In genomic region chr9:54336532-54337144, GRCm38 (mm10) we compare ENCODE assay signal across 9 mouse cellular contexts. TPM values are rescaled to one million over a fixed set of nuclear protein-coding genes. Genes with fewer than 3 reads are reported as not detected.
DNase-seq lines count a peak whose midpoint lies in the region; ATAC-seq and TF ChIP-seq lines count a peak whose summit lies in the region.
"Had no signal": no experiment of that assay in that cellular context is flagged by ENCODE, and none has a peak within 500 bp of the region (broad histone marks: within the 10 kb centered on the region; RNA-seq: fewer than 3 reads in every experiment).

No protein-coding gene starts in this region.

- no peak overlapping the region for H3K4me2 ChIP-seq in kidney, embryonic 15.5 days
- no peak overlapping the region for H3K4me2 ChIP-seq in hindbrain, embryonic 13.5 days
- H3K4me2 ChIP-seq in midbrain, postnatal 0 days (ENCODE audit: low read depth, low read length, poor library complexity, severe bottlenecking), result no peak overlapping the region
- H3K4me2 ChIP-seq: embryonic facial prominence, embryonic 12.5 days had no signal

- 54% methylated on average over 6 of the region's 6 CpGs for WGBS in kidney, embryonic 15.5 days
- WGBS in hindbrain, embryonic 13.5 days, result 50% methylated on average over 6 of the region's 6 CpGs
- WGBS in midbrain, postnatal 0 days, result 49% methylated on average over 6 of the region's 6 CpGs

- no peak overlapping the region for H3K4me3 ChIP-seq in kidney, embryonic 15.5 days (replicated peaks)
- no peak overlapping the region for H3K4me3 ChIP-seq in hindbrain, embryonic 13.5 days
- H3K4me3 ChIP-seq in midbrain, postnatal 0 days (ENCODE audit: low read depth, low read length), result no peak overlapping the region
- H3K4me3 ChIP-seq: embryonic facial prominence, embryonic 12.5 days had no signal

- H3K27ac ChIP-seq in kidney, embryonic 15.5 days, result no peak overlapping the region
- H3K27ac ChIP-seq in hindbrain, embryonic 13.5 days, result no peak overlapping the region
- H3K27ac ChIP-seq in midbrain, postnatal 0 days (ENCODE audit: low read depth, low read length), result no peak overlapping the region
- H3K27ac ChIP-seq: embryonic facial prominence, embryonic 12.5 days had no signal

- H3K27me3 ChIP-seq in kidney, embryonic 15.5 days, result no peaks in the 10 kb centered on the region
- H3K27me3 ChIP-seq in hindbrain, embryonic 13.5 days, result no peaks in the 10 kb centered on the region
- no peaks in the 10 kb centered on the region for H3K27me3 ChIP-seq in midbrain, postnatal 0 days (ENCODE audit: insufficient read depth, low read length)
- H3K27me3 ChIP-seq: embryonic facial prominence, embryonic 12.5 days had no signal

- peak; percentile 92 for TF ChIP-seq CTCF in midbrain, postnatal 0 days (IDR thresholded peaks at IDR 0.05)

- no peaks in the 10 kb centered on the region for H3K9me3 ChIP-seq in kidney, embryonic 15.5 days (replicated peaks)
- H3K9me3 ChIP-seq in hindbrain, embryonic 13.5 days, result no peaks in the 10 kb centered on the region
- H3K9me3 ChIP-seq in midbrain, postnatal 0 days (ENCODE audit: low read length), result no peaks in the 10 kb centered on the region
- H3K9me3 ChIP-seq: embryonic facial prominence, embryonic 12.5 days had no signal

- peak; percentile 12 for DNase-seq in kidney, adult 11 months
- DNase-seq in adrenal gland, postnatal 14 days, result peak; percentile 72
- DNase-seq in embryo, embryonic 11.5 days (ENCODE audit: low read depth, low spot score), result peak; percentile 58
- peak; percentile 13 to 75 for DNase-seq in left cerebral cortex, adult 9 months (ENCODE audit: low spot score in 2 of 2)
- DNase-seq in midbrain, postnatal 0 days (ENCODE audit: low spot score), result peak; percentile 82
- DNase-seq in spleen, postnatal 36 days (ENCODE audit: low spot score in 2 of 2), result no peak

- H3K36me3 ChIP-seq in kidney, embryonic 15.5 days, result no peaks in the 10 kb centered on the region
- H3K36me3 ChIP-seq in hindbrain, embryonic 13.5 days, result no peaks in the 10 kb centered on the region
- no peaks in the 10 kb centered on the region for H3K36me3 ChIP-seq in midbrain, postnatal 0 days (ENCODE audit: insufficient read depth, low read length)
- H3K36me3 ChIP-seq: embryonic facial prominence, embryonic 12.5 days had no signal

- no peak for ATAC-seq in kidney, embryonic 15.5 days (replicated peaks; ENCODE audit: low FRiP score)
- ATAC-seq in hindbrain, embryonic 13.5 days (ENCODE audit: low FRiP score), result 0 out of 2 replicates have a peak, but pooled peaks have one; percentile 24
- 0 out of 2 replicates have a peak, but pooled peaks have one; percentile 23 for ATAC-seq in midbrain, postnatal 0 days (ENCODE audit: low FRiP score)

- no peak overlapping the region for H3K9ac ChIP-seq in kidney, embryonic 15.5 days
- H3K9ac ChIP-seq in hindbrain, embryonic 13.5 days, result no peak overlapping the region
- no peak overlapping the region for H3K9ac ChIP-seq in midbrain, postnatal 0 days (replicated peaks; ENCODE audit: low read length, poor library complexity, severe bottlenecking)
- H3K9ac ChIP-seq: embryonic facial prominence, embryonic 12.5 days had no signal

- H3K4me1 ChIP-seq in kidney, embryonic 15.5 days, result no peaks in the 10 kb centered on the region
- no peaks in the 10 kb centered on the region for H3K4me1 ChIP-seq in hindbrain, embryonic 13.5 days (replicated peaks)
- H3K4me1 ChIP-seq in midbrain, postnatal 0 days (ENCODE audit: insufficient read depth, low read length), result no peaks in the 10 kb centered on the region
- H3K4me1 ChIP-seq: embryonic facial prominence, embryonic 12.5 days had no signal

RNA-seq across cellular contexts. Expression of gene Gldn, which starts 50.4 kb away (rescaled TPM):
- 4.2 and 4.4 TPM in 2 replicates for polyA plus RNA-seq in kidney, embryonic 15.5 days (2015; fragmentation: Nextera tagmentation; extraction: Ambion mirVana)
- total RNA-seq in adrenal gland, postnatal 14 days (2021), result 5.3 and 5.4 TPM in 2 replicates
- polyA plus RNA-seq in hindbrain, embryonic 13.5 days (2015; fragmentation: Nextera tagmentation; extraction: Ambion mirVana), result 0.17 and 0.22 TPM in 2 replicates
- total RNA-seq in midbrain, postnatal 0 days (2014; rRNA removed), result 0.44 and 1.0 TPM in 2 replicates
- polyA plus RNA-seq in midbrain, postnatal 0 days (2015; fragmentation: Nextera tagmentation; extraction: Ambion mirVana), result 0.75 and 0.86 TPM in 2 replicates

Comparison
In these comparisons a context has a peak if more than half of its experiments do, and no peak if none do; other contexts are left out.
1. DNase-seq: peak in kidney, adult 11 months (single experiment), adrenal gland, postnatal 14 days (single experiment), embryo, embryonic 11.5 days (single experiment), left cerebral cortex, adult 9 months (2 of 2) and midbrain, postnatal 0 days (single experiment); none in spleen, postnatal 36 days (0 of 2).